In genomic region chr6:85293255-85294003, GRCm38 (mm10) we compare ENCODE assay signal across 8 mouse cellular contexts. TPM values are rescaled to one million over a fixed set of nuclear protein-coding genes. Genes with fewer than 3 reads are reported as not detected.
DNase-seq lines count a peak whose midpoint lies in the region; ATAC-seq lines count a peak whose summit lies in the region.

No protein-coding gene starts in this region.

- DNase-seq in adrenal gland, postnatal 14 days, result peak; percentile 51
- DNase-seq in adrenal gland, postnatal 25 days, result no peak
- DNase-seq in right cerebral cortex, postnatal 4 days, result peak; percentile 41
- DNase-seq in right cerebral cortex, postnatal 36 days (ENCODE audit: low spot score in 2 of 2), result no peak
- peak; percentile 27 for DNase-seq in kidney, postnatal 14 days
- DNase-seq in urinary bladder, adult 2 months (ENCODE audit: low spot score), result no peak
- no peak for DNase-seq in gastrocnemius, postnatal 25 days

- peak; percentile 54 for ATAC-seq in monocyte, adult 5-6 weeks (replicated peaks; ENCODE audit: insufficient number of reproducible peaks, low FRiP score, low TSS enrichment, poor library complexity, severe bottlenecking)

RNA-seq across cellular contexts. Expression of gene Sfxn5, which starts 39.8 kb away (rescaled TPM):
- 21.7 and 31.8 TPM in 2 replicates for total RNA-seq in adrenal gland, postnatal 14 days (2021)
- 19.8 and 23.0 TPM in 2 replicates for total RNA-seq in adrenal gland, postnatal 25 days (2021)
- 3.7 to 7.3 TPM (median 4.6 TPM) in 3 replicates for total RNA-seq in monocyte, adult 5-6 weeks (2017)
- 3.9 and 4.2 TPM in 2 replicates for polyA plus RNA-seq in urinary bladder, adult 2 months (2012; rRNA removed)
- total RNA-seq in gastrocnemius, postnatal 25 days (2021), result 1 to 10 TPM; 5.0 to 7.3 TPM

Comparison
In these comparisons a context has a peak if more than half of its experiments do, and no peak if none do; other contexts are left out.
1. DNase-seq: peak in adrenal gland, postnatal 14 days (single experiment), right cerebral cortex, postnatal 4 days (single experiment) and kidney, postnatal 14 days (single experiment); none in adrenal gland, postnatal 25 days (single experiment), right cerebral cortex, postnatal 36 days (0 of 2), urinary bladder, adult 2 months (single experiment) and gastrocnemius, postnatal 25 days (single experiment).